Mouse (Mus musculus): Measurements from ENCODE around the gene Ccdc157. TPM values are rescaled to one million over a fixed set of nuclear protein-coding genes. Genes with fewer than 3 reads are reported as not detected.
A peak's percentile ranks its signal among the peaks of the same experiment; 100 is the strongest.

Ccdc157 gene
- polyA plus RNA-seq, 1 experiment: 15.8 TPM

DNA sequence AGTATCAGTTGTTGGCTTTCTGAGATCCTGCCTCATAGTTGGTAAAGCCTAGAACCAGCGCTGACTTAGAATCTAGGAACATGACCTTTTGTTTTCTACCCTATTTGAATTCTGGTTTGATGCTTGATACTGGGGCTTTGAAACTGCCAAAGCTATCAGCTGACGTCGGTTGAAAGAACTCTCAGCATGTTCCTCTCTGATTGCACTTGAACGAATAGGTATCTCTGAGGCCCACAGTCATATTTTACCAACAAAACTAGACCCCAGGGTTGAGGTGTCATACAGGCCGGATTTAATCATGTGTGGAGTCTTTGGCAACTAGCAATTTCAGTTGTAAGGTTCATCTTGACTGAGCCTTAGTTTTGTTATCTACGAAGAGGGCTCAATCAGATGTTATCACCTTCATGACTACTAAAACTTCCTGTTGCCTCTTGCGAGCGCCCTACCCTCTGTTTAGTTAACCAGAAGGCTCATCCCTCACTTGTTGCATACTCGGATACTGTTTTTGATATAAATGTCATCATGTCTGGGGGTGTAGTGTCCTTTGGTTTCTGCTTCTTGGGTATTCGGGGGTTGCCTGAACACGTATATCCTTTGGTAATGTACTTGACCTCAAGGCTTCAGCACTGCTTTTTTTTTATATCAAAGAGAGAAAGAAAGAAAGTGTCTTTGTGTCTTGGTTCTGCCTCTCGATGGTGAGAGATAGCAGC lies 43.1 kb upstream of the Ccdc157 start:
- Histone ChIP-seq H3K4me1 (ENCODE audit: control insufficient read depth, insufficient read depth, low read length) (peaks cover 4% of the 10 kb centered on the region; the same call in 1 of the 2 replicates), H3K4me3 (replicated peaks; ENCODE audit: insufficient read depth, low read depth, low read length) (no peak overlapping the region), H3K27me3 (ENCODE audit: control insufficient read depth, insufficient read depth, low read length) (no peaks in the 10 kb centered on the region), H3K27ac (ENCODE audit: insufficient read depth, low read length) (peak overlapping the region; percentile 43; the same call in 1 of the 2 replicates)
- no peak for DNase-seq
- no peak for TF ChIP-seq POLR2A (IDR thresholded peaks at IDR 0.05; ENCODE audit: borderline replicate concordance, insufficient read depth, low read length)
- WGBS: 84% methylated on average over 12 of the region's 12 CpGs

DNA sequence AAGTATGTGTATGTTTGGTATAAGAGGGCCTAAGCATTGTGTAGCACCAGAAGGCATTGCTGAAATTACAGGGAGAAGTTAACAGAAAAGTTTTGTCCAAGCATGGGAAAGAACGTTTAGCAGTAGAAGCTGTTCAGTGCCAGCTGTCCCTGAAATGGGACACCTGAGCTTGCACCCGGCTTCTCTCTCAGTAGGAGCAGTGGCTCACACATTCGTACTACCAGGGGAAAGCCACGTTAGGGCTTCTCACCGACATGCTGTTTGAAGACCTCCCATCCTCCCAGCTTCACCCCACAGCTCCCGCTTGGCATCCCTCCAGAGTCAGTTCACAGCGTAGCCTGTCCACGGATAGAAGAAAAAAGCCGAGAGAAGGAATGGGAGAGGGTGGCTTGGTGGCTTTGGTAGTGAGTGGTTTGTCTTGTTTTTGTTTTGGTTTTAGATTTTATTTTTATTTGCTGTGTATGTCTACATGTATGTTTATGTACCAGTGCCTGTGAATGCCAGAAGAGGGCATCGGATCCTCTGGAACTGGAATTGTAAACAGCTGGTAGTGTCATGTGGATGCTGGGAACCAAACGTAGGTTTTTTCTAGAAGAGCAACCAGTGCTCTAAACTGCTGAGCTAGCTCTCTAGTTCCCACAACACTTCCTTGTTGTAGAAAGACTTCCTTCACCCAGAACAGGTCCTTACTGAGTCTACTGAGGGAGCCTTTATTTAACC lies 42.0 kb upstream of the Ccdc157 start:
- no peak for DNase-seq
- Histone ChIP-seq H3K27me3 (ENCODE audit: control insufficient read depth, insufficient read depth, low read length) (no peaks in the 10 kb centered on the region), H3K4me1 (ENCODE audit: control insufficient read depth, insufficient read depth, low read length) (peaks cover 4% of the 10 kb centered on the region; the same call in 1 of the 2 replicates), H3K27ac (ENCODE audit: insufficient read depth, low read length) (no peak overlapping the region), H3K4me3 (replicated peaks; ENCODE audit: insufficient read depth, low read depth, low read length) (no peak overlapping the region)
- TF ChIP-seq POLR2A (IDR thresholded peaks at IDR 0.05; ENCODE audit: borderline replicate concordance, insufficient read depth, low read length) (no peak), CTCF (IDR thresholded peaks at IDR 0.05; ENCODE audit: borderline replicate concordance, insufficient read depth, low read depth, low read length) (no peak)
- WGBS: 51% methylated on average over 11 of the region's 11 CpGs

DNA sequence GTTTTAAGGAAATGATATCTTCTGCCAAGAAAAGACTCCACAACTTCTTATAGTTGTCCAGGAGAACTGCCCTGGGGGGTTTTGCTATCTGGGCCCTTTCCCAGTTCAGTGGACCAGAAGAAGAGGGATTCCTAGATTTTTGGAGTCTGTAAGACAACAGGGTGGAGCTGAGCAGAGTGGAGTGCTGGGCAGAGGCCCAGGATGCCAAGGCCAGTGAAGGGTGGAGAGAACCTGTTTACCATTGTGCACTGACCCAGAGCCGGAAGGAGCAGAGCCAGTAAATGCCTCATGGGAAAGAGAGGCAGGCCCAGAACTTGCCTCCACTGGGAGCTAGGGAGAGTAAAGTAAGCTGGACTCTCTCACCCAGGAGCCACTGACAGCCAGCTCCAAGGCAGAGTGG lies 37.6 kb upstream of the Ccdc157 start:
- no peak for DNase-seq
- TF ChIP-seq POLR2A (IDR thresholded peaks at IDR 0.05; ENCODE audit: borderline replicate concordance, insufficient read depth, low read length) (no peak), CTCF (IDR thresholded peaks at IDR 0.05; ENCODE audit: borderline replicate concordance, insufficient read depth, low read depth, low read length) (no peak)
- H3K4me1 ChIP-seq (ENCODE audit: control insufficient read depth, insufficient read depth, low read length): no peaks in the 10 kb centered on the region
- WGBS: 38% methylated on average over 1 of the region's 1 CpGs
- no peaks in the 10 kb centered on the region for H3K27me3 ChIP-seq (ENCODE audit: control insufficient read depth, insufficient read depth, low read length)
- no peak overlapping the region for H3K27ac ChIP-seq (ENCODE audit: insufficient read depth, low read length)
- H3K4me3 ChIP-seq (replicated peaks; ENCODE audit: insufficient read depth, low read depth, low read length): no peak overlapping the region

DNA sequence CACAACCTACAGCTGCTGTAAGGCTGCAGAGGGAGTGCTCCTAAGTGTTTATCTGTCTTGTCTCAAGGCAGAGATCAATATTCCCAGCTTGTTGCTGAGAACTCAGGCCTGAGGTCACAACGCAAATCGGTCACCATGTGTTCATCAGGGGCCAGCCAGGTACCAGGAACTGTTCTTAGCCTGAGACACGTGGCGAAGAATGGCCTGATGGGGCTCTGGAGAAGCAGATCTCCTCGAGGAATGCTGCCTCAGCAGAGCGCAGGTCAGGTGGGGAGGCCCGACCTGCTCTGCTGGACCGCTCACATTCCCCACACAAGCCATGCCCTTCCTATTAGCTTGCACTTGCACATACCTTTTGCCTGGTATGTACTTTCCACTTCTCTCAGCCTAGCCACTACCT lies 36.5 kb upstream of the Ccdc157 start:
- no peak for DNase-seq

DNA sequence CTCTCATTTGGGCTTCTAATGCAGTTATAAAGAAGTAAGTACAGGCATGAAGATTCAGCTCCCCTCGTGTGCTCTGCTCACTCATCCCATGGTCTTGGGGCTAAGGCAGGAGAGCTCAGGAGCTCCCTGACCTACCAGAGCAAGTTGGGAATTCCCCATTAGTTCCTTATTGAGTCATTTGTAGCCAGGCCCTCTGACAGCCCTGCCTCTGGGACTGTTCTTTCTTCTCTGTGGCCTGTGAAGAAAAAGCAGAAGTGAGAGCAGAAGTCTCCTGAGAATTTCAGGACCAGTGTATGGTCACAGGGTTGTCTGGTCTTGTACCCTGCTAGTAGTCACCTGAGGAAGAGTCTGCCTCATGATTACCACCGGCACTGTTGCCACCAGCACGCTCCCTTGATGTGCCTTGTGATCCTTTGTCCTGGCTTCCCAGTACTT lies 35.5 kb upstream of the Ccdc157 start:
- no peaks in the 10 kb centered on the region; the same call in 1 of the 2 replicates for H3K4me1 ChIP-seq (ENCODE audit: control insufficient read depth, insufficient read depth, low read length)
- TF ChIP-seq POLR2A (IDR thresholded peaks at IDR 0.05; ENCODE audit: borderline replicate concordance, insufficient read depth, low read length) (no peak), CTCF (IDR thresholded peaks at IDR 0.05; ENCODE audit: borderline replicate concordance, insufficient read depth, low read depth, low read length) (no peak)
- H3K27me3 ChIP-seq (ENCODE audit: control insufficient read depth, insufficient read depth, low read length): no peaks in the 10 kb centered on the region
- no peak overlapping the region for H3K4me3 ChIP-seq (replicated peaks; ENCODE audit: insufficient read depth, low read depth, low read length)
- 85% methylated on average over 3 of the region's 3 CpGs for whole genome bisulfite sequencing
- DNase-seq: no peak
- no peak overlapping the region for H3K27ac ChIP-seq (ENCODE audit: insufficient read depth, low read length)

More for the DNA sequence above, 36.5 kb upstream of the Ccdc157 start:
- Histone ChIP-seq H3K4me1 (ENCODE audit: control insufficient read depth, insufficient read depth, low read length) (no peaks in the 10 kb centered on the region), H3K4me3 (replicated peaks; ENCODE audit: insufficient read depth, low read depth, low read length) (no peak overlapping the region), H3K27me3 (ENCODE audit: control insufficient read depth, insufficient read depth, low read length) (no peaks in the 10 kb centered on the region), H3K27ac (ENCODE audit: insufficient read depth, low read length) (no peak overlapping the region)
- TF ChIP-seq POLR2A (IDR thresholded peaks at IDR 0.05; ENCODE audit: borderline replicate concordance, insufficient read depth, low read length) (no peak), CTCF (IDR thresholded peaks at IDR 0.05; ENCODE audit: borderline replicate concordance, insufficient read depth, low read depth, low read length) (no peak)
- 82% methylated on average over 8 of the region's 8 CpGs for WGBS

DNA sequence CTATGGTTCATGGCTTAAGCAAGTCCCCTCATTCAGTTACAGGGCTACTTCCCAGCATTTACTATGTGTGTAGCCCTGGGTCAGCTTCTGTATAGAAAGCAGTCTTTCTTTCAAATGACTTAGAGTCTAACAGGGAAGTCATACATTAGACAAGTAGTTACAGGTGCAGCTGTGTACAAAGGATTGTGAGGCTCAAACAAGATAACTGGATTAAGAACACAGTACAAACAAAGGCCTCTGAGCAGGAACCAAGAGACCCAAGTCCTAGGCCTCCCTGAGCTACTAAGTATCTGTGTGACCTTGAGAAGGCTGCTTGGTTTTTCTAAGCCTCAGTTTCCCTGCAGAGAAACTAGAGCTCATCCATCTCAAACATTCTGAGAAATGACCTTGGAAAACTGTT lies 33.3 kb upstream of the Ccdc157 start:
- Histone ChIP-seq H3K27ac (ENCODE audit: insufficient read depth, low read length) (no peak overlapping the region), H3K27me3 (ENCODE audit: control insufficient read depth, insufficient read depth, low read length) (no peaks in the 10 kb centered on the region), H3K4me3 (replicated peaks; ENCODE audit: insufficient read depth, low read depth, low read length) (no peak overlapping the region), H3K4me1 (ENCODE audit: control insufficient read depth, insufficient read depth, low read length) (no peaks in the 10 kb centered on the region; the same call in 1 of the 2 replicates)
- DNase-seq: no peak
- TF ChIP-seq CTCF (IDR thresholded peaks at IDR 0.05; ENCODE audit: borderline replicate concordance, insufficient read depth, low read depth, low read length): no peak
- no peak for TF ChIP-seq POLR2A (IDR thresholded peaks at IDR 0.05; ENCODE audit: borderline replicate concordance, insufficient read depth, low read length)

DNA sequence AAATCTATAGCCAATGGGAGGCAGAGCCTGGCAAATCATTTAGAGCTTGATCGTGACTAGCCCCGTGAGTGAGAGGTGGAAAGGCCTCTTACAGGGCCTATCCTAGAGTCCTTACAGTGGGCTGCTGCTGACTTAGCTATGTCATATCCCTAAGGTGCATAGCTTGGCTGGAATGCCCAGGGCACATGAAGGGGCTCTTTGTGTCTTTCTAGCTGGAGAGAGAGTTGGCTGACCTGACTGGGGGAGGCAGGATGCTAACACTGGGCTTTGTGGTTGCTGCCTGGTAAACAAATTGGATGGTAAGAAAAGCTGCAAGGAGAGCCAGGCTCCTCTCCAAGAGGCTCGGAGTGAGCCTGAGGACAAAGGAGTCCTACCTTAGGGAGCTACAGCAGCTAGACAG lies 32.7 kb upstream of the Ccdc157 start:
- 84% methylated on average over 3 of the region's 3 CpGs for WGBS
- TF ChIP-seq POLR2A (IDR thresholded peaks at IDR 0.05; ENCODE audit: borderline replicate concordance, insufficient read depth, low read length): no peak
- TF ChIP-seq CTCF (IDR thresholded peaks at IDR 0.05; ENCODE audit: borderline replicate concordance, insufficient read depth, low read depth, low read length): no peak
- no peak overlapping the region for H3K27ac ChIP-seq (ENCODE audit: insufficient read depth, low read length)
- H3K4me1 ChIP-seq (ENCODE audit: control insufficient read depth, insufficient read depth, low read length): peaks cover 3% of the 10 kb centered on the region; the same call in 1 of the 2 replicates
- H3K4me3 ChIP-seq (replicated peaks; ENCODE audit: insufficient read depth, low read depth, low read length): no peak overlapping the region
- no peak for DNase-seq
- H3K27me3 ChIP-seq (ENCODE audit: control insufficient read depth, insufficient read depth, low read length): no peaks in the 10 kb centered on the region

DNA sequence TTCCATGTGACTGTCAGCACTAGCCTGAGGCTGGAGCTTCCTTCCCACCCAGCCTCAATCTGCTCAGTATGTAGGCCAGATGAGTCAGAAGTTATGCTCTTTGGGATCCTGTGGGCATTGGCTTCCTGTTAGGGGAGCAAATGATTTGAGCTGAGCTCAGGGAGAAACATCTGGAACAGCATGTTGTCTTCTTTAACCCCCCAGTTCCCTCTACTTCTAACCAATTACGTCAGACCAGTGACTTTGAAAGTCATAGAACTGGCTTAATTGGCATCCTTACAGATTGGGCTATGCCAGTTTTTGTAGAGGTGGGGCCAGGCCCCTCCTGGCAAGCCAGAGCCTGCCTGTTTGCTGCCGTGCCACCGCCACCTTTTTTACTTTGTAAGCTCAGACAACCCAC lies 30.6 kb upstream of the Ccdc157 start:
- no peak overlapping the region for H3K27ac ChIP-seq (ENCODE audit: insufficient read depth, low read length)
- H3K27me3 ChIP-seq (ENCODE audit: control insufficient read depth, insufficient read depth, low read length): no peaks in the 10 kb centered on the region
- WGBS: 58% methylated on average over 3 of the region's 3 CpGs
- no peak for DNase-seq
- H3K4me3 ChIP-seq (replicated peaks; ENCODE audit: insufficient read depth, low read depth, low read length): no peak overlapping the region
- TF ChIP-seq POLR2A (IDR thresholded peaks at IDR 0.05; ENCODE audit: borderline replicate concordance, insufficient read depth, low read length) (no peak), CTCF (IDR thresholded peaks at IDR 0.05; ENCODE audit: borderline replicate concordance, insufficient read depth, low read depth, low read length) (no peak)
- peaks cover 9% of the 10 kb centered on the region; the same call in 1 of the 2 replicates for H3K4me1 ChIP-seq (ENCODE audit: control insufficient read depth, insufficient read depth, low read length)

Data from cerebellum, adult 2 months (tissue).